Mouse (Mus musculus) liver, postnatal 0 days (tissue): Measurements from ENCODE around the gene Sstr4.

Experiments
- CTCF ChIP-seq: sonication (generic); IDR thresholded peaks from 2 replicates; pipeline ENCODE4 v1.5.1; 2016; ENCODE audit warnings: antibody characterized with exemption, low read depth
- EP300 ChIP-seq: IDR thresholded peaks from 2 replicates; pipeline ENCODE4 v1.6.1; 2016; ENCODE audit warnings: antibody characterized with exemption, low read depth, mild to moderate bottlenecking

GRCm38 (mm10) chr2:148404906-148405305 lies 9.8 kb downstream of the Sstr4 start:
- TF ChIP-seq CTCF (no peak), EP300 (no peak)
